Mouse (Mus musculus): ENCODE results near the gene Rps6ka3.

Gene Rps6ka3

DNA sequence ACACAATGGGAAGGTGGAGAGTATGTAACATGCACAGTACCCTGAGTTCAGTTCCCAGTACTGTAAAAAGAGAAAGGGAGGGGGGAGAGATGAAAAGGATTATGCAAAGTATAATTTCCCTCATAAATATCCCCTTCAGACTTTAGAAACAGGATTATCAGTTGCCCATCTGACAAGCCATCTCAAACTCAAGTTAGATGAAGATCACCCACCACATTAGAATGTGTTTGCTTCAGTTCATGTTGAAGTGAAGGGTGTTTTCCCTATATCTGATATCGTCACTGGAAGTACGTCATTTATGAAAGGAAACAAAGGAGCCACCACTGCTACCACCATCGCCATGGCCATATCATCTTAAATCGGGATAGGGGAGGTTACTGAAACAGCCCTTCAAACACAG, at the start of gene Rps6ka3:
Gene Rps6ka3, plus strand, starts transcription at position 301 of the 400 bp plus-strand sequence.
- no peak for DNase-seq

DNA sequence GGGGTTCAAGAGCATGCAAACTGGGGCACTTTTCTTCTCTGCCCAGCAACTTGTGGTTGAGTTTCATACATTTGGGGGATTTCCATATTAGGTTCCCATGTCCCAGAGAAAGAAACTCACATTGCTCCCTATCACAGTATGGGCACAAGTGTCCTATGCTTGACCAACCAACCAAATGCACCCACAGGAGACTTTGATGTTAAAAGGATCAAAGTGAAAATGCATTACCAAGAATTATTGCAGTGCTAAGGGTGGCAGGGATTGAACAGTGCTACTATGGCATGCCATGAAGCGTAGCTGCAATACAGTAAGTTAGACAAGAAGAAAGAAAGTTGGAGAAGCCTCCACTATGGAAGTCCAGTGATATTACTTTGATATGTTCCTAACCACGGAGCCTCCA, 40.9 kb upstream of the Rps6ka3 start:
- no peak for DNase-seq

DNA sequence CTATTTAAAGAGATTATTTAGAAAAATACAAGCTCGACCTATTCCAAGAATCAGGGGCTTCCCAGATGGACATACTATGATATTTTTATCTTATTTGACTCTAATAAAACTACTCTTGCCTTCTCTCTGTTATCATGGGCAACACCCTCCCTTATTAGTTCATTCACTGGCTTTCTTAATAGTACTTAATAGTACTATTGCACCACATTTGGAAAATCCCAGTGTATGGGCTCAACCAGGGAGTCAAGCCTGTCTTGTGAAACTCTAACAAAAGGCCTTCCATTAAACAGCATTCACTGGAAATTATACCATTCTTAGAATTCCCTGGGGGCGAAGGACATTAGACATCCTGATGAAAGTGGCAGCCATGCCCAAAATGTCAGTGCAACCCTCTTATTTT, 38.5 kb upstream of the Rps6ka3 start:
- no peak for DNase-seq

DNA sequence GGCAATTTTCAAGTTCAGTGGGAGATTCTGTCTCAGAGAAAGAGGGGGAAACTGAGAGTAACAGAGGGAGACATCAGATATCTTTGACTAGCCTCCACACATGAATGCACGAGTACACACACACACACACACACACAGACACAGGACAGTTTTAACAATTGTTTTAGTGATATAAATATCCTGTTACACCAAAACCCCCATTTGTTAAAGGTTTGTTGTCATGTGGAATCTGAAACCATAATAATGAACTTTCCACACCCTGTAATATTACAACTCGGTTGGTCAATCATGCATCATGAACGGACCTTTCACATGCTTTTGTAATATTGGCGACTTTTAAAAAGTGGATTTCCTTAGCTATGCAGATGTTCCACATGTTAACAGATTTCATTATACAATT, 18.5 kb upstream of the Rps6ka3 start:
- DNase-seq = no peak

DNA sequence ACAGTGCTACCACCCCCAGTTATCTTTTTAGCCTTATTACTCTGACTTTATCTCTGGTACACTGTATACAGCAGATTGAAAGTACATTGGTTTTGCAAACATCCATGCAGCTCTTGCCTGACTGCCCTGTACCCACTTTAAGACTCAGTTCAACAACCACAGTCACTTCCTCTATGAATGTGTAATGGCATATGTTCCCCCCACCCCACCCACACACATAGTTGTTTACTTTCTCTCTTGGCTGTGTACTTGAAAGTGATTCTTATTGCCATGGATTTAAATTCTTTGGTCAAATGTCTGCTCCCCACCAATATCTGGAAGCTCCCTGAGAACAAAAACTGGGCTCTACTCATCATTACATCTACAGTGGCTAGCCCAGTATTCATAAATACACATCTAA, 10.6 kb upstream of the Rps6ka3 start:
- DNase-seq = no peak

DNA sequence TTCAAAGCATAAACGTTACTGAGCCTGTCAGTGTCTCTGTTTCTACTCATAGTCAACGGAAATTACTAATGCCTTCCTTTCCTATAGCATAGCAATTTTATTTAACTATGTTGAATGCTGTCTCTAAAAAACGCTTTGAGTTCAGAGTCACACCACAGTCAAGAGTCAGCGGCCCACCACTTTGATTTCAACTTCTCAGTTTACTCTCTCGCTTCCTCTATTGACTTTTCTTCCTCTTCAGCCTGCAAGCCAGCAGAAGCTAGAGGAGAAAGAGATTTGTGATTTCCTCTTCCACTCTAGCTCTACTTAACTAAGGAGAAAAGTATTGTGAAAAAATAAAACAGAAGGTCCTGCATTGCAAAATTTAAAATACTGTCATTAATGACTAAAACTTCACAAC, 10.0 kb upstream of the Rps6ka3 start:
- DNase-seq = no peak

DNA sequence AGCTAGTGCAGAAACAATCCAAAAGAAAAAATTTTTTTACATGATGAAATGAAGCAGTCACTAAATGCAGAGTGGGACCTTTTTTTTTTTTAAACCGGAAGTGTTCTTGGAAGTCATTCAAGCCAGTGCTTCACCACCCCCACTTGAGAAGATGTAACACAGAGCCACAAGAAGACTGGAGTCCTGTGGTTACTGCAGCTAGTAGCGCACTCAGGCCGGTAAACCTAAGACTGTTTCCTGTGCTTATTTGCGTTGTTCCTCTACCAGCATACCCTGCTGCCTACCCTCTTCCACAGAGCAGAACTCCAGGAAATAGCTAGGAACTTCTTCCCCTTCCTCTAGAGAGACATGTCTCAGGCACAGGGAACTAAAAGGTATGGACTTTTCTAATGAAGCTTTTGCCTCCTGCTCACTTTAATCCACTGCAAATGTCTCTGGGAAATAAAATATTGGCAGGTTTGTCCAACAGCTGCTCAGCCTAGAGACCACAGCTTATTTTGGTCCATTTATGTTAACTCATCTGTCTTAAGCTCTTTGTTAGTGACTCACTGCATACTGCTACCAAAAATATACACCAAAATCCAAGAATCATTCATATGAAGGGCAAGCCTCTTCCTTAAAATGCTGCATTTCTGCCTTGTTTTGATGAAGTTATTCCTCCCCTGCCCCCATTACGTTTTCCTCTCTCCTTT, 931 bp downstream of the Rps6ka3 start:
- DNase-seq = no peak

DNA sequence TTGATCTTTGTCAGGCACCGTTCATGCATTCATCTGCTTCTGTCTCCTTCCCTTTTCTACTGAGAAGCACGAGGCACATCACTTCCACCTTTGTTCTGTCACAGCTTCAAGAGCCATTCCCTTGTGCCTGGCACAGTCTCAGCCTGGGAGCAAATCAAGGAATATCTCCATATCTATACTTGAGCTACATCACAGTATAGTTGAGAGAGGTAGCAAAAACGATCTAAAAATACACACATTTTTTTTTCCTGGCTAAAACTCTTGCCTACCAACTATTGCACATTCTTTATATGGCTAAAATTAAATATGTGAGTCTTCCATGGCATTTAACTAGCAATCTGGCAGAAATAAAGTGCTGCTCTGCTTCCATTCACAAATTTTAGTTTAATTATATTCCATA, 5.1 kb downstream of the Rps6ka3 start:
- DNase-seq = no peak

DNA sequence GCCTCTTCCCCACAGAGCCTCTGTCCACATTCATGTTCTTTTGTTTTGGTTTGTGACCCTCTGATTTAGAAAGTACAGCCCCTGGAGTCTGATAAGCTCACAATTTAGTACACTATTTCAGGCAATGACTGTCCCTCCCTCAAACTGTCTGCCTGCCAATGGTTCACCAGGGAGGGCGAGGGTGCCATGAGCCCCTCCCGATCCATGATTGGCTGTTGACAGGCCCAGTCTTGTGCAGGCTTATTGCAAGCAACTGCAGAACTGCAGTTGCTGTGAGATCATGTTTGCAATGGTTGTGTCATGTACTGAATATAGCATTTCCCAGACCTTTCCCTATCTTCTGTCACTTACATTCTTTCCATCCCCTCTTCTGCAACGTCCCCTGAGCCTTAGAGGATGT, 12.4 kb downstream of the Rps6ka3 start:
- DNase-seq = no peak

DNA sequence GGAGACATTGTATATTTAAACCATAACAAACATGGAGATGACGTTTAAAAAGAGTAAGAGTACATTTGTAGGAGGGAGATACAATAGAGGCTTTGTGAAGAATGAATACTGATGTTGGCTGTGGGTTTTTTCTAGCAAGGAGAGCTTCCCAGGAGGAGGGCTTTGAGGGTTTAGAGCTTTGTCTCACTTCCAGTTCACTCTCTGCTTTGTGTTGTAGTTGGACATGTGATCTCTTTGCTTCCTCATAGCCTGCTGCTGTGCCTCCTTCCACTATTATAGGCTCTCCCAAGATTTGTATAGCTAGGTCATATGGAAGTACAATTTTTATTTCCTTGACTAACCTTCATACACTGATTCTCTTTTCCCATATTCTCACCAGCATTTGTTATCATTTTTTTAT, 27.2 kb downstream of the Rps6ka3 start:
- no peak for DNase-seq

DNA sequence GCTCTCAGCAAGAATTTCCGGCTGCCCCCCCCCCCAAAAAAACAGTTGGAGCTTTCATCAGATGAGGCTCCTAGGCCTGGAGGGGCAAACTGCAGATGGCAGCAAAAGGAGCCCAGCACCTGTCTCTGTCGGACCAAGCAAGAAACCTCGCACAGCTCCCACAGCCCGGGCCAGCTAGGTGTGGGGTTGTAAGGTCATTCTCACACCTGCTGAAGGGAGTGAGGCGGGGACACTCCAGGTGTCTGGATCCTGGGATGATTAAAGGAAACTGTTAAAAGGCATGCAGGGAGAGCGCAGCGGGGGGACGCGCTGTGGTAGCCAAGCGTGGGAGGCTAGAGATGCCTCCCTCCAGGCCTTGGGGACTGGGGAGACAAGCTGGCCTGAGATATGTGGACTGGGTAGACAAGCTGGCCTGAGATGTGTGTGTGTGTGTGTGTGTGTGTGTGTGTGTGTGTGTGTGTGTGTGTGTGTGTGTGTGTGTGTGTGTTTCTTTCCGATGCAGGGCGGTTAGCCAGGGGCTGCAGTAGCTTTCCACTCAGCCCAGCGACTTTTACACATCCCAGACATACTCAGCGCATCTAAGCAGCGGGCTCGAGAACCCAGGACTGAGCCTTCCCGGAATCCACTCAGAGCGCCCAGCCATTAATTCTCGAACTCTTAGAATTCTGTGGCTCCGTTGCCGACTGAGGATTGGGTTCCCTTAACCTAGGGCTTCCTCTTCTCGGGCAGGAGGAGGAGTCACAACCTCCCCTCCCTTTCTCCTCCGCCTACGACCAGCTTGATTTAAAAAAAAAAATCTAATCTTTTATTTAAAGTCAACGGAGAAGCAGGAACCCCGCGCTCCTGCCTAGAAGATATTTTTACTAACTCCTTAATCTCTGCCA, 44.1 kb downstream of the Rps6ka3 start:
- peak; percentile 56 to 59 for DNase-seq

DNA sequence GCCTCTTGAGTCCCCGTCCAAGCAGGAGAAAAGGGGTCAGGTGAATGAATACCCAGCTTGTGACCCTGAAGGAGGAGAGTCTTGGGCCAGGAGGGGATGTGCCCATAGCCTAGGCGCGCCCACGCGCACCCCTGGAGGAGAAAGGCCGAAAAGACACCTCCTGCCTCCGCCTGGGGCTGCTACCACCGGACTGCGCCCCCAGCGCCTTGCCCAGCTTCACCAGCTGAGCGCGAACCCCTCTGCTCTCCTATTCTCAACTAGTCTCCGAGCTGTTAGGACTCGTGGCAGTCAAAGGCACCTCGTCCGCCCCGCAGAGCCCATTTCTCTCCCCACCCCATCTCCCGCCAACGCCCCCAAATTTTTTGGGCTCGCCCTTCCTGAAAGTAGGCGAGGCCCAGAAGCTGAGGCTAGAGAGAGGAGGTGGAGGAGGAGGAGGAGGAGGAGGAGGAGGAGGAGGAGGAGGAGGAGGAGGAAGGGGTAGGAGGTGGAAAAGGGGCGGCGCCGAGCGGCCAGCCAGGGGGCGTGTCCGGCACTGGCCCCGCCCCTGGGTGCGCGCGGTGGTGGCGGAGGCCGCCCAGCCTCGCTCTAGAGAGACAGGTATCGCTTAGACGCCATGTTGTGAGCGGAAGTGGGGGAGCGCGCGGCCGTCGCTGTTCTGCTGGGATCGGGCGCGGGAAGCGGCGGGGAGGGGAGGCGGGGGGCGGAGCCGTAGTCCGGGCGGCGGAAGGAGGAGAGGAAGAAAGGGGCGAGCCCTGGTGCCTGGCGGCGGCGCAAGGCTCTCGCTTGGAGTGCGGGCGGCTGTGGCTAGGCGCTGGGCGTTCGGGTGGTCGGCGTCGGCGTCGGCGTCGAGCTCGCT, 45.2 kb downstream of the Rps6ka3 start:
- peak; percentile 87 to 92 for DNase-seq

DNA sequence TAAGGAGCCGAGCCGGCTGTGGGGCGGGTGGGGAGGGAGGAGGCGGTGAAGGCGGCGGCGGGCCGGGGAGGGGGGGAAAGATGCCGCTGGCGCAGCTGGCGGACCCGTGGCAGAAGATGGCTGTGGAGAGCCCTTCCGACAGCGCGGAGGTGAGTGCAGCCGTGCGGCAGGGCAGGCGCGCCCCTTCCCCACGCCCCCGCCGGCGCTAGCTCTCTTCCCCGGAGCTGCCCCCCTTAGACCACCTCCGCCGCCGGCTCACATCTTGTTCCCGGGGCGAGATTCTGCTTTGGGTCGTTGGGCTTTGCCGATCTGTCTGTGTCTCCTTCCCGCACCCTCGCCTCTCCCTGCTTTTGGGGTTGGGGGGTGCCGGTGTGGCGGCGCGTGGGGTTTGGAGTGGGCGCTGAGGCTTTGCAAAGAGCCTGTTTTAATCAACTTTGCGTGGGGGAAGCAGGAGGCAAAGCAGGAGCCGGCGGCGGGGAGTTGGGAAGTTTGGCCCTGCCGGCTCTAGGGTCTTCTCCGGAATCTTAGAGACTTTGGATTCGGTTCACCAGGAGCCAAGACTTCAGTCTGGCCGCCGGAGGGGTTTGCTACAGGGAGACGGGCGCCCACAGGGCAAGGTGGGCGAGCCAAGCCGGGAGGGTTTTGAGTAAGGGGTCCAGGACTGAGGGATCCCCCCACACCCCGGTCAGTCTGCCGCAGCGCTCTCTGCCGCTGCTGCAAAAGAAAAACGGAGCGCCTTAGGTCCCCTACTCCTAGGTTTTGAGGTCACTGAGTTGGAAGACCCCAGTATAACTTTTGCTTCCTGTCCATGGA, 46.1 kb downstream of the Rps6ka3 start:
- peak in 1 of 2 experiments; percentile 3 for DNase-seq

DNA sequence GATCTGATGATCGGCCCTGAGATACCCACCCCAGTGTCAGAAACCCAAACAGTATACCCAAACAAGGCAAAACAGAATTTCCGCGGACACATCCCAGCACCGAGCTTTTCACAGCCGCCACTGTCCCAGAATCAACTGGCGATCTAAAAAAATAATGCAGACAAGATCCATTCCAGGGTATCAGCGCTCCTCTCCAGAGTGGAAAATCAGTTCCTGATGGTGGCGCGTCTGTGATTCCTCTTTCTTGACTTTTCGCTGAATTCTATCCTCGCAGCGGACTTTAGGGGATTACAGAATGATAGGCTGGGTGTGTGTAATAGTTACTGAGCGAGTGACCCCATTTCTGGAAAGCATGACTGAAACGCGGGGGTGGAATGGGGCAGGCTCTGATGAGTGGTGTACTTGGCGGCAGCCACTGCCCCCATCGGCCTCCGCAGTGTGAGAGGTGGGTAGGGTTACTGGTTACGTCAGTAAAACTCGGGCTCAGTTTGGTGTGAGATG, 46.9 kb downstream of the Rps6ka3 start:
- peak in 1 of 2 experiments; percentile 16 for DNase-seq

DNA sequence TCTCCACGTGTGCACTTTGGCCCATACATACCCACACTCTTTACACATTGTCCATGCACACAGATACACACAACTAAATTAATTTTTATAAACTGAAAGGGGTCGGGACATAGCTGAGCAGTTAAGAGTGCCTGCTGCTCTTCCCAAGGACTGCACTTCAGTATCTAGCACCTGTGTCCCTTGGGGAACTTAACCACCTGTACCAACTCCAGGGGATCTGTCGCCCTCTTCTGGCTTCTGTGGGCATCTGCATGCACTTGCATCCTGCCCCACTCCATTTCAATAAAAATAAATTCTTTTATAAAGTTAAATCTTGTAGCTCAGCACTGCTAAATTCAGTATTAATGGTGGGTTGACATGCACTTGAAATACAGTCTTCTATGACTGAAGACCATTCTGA, 54.6 kb downstream of the Rps6ka3 start:
- no peak for DNase-seq

DNA sequence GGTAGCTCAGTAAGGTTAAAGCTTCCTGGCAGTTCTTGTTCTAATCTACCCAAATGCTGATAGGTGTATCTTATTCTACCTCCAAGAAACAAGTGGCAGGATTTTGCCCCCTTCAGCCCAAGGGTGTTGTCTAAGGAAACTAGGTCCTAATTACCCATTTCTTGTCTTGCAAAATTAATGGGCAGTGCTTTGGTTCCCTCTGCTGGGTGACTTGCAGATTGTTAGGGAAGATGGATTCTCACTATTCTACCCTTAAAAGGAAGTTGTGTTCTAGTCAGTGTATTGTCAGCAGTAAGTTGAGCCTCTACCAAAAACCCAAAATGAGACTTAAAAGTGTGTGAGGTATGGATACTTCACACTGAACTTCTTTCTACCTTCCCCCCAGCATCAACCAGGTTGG, 59.0 kb downstream of the Rps6ka3 start:
- peak in 1 of 2 experiments; percentile 17 for DNase-seq

DNA sequence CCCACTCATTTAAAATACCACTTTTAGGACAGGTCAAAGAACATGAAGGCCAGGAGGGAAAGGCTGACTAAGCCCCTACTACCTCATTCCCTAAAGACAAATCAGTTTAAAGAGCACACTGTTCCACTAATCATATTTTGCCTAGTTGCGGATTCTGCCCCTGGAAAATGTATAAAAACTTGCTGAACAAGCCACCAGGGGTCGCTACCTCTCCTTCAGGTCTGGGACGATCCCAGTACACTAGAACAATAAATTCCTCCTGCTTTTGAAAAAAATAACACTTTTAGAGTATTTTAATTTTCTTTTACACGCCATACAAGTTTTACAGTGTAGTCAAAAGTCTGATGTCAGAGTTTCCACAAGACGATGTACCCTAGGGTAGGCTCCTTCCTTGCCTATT, 76.7 kb downstream of the Rps6ka3 start:
- DNase-seq = peak in 1 of 2 experiments; percentile 8

DNA sequence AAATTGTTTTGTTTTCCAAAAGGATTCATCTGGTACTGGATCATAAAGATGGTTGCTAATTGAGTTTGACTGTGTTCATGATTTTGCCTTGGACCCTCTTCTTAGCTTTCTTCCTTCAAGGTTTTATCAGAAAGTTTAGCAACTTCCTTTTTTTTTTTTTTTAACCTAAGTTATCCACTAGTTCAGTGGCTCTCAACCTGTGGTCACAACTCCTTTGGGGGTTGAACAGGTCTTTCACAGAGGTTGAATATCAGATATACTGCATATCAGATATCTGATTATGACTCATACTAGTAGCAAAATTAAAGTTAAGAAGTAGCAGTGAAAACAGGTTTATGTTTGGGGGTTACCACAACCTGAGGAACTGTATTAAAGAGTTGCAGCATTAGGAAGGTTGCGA, 85.8 kb downstream of the Rps6ka3 start:
- DNase-seq = no peak

DNA sequence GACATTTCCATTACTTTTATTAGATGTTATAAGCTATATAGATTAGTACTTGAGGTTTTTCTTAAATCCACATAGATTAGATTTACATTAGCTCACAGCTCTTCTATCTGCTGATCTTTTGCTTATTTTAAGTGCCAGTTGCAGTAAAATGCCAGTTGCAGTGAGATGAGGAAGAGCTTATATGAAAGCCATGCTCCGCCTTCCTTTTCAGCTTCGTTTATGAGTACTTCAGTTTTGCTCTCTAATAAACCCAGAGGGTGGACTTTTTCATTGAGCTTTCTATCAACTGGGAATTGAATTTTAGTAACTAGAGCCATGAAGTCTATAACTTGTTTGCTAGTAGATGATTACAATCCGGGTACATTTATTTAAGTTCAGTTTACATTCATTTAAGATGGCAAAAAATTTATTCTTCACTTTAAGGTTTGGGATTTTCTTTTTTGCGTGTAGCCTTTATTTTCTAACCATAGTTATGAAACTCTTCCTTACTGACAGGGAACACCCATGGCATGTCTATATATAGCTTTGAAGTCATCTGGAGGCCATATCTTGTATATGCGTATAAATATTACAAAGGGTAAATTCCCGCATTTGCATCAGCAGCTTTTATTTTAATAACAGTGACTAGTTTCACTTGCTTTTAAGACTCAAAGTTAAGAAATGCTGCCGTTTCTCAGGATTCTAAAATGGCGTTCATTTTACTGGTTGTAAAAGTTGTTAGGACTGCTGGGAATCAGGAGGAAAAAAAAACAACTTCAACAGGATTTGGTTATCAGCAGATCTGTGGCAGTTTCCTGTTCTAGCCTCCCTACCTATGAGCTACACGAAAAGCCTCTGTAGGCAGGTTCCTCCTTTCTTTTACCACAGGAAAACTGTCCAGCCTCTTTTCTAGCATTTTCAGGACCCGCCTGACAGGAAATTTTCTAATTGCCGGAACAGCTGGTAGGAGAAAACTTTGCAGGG, 92.5 kb downstream of the Rps6ka3 start:
- peak in 1 of 2 experiments; percentile 7 for DNase-seq

DNA sequence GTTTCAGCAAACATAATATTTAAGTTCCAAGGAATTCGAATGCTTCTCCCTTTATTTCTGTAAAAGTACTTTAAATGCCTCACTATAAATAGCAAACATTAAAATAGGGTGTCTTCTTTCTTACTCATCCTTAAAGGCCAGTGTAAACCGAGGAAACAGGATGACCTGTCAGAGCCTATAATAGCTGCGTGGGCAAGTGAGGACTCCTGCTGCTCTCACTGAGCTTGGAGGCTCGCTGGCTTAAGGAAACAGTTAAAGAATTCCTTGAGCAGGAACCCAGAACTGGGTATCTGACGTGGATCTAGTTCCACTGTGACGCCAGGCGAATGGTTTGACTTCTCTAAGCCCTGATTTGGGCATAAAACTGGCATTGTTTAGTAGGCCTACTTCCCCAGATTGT, 105.2 kb downstream of the Rps6ka3 start:
- DNase-seq = no peak

DNA sequence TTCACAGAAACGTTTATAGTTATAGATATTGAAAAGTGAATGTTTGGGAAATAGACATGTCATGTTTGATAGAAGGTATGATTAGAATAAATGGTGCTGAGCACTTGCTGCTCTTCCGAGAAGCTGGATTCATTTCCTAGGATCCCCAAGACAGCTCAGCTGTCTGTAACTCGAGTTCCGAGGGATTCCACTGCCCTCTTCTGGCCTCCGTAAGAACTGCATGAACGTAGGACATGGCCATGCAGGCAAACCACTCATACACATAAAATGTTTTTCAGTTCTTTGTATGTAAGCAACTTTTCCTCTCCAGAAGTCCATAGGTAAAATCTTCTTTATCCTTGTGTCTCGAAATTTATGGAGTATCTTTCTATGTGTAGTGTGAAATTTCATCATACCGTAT, 111.2 kb downstream of the Rps6ka3 start:
- peak; percentile 22 to 72 for DNase-seq
